Mouse (Mus musculus): ENCODE data around the gene Lmf1.

- TF ChIP-seq CTCF (IDR thresholded peaks at IDR 0.05; ENCODE audit: borderline replicate concordance, insufficient read depth, low read length) (no peak), POLR2A (IDR thresholded peaks at IDR 0.05; ENCODE audit: low read depth, low read length) (no peak)
Measured at GRCm38 (mm10) chr17:25698446-25698845, 119.6 kb downstream of the Lmf1 start.

Data from embryonic fibroblast, embryonic 13.5 days (primary cell).